Mouse (Mus musculus): ENCODE measurements around the gene Pla2g4b.

DNA sequence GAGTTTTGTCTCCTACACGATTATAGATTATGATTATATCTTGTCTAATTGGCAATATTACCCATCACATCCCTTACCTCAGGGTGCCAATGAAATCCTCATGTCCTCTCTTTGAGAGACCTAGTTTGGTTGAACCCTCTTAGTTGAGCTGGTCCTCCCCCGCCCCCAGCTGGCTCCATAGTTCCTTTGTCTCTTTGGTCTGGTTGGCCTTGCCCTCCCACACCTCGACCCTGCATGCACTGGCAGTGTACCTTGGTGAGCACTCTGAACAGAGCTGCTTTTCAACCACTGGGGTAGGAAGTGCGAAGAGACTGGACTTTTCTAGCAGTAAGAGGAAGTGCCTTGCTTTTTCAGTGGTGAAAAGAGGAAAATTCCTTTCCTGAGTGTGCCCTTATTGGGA lies 31.3 kb upstream of the Pla2g4b start:
- TF ChIP-seq EP300 (IDR thresholded peaks at IDR 0.05): no peak
- TF ChIP-seq CTCF (IDR thresholded peaks at IDR 0.05): no peak
